ENCODE assay signal across 12 mouse cellular contexts in genomic region chr3:154570029-154570575, GRCm38 (mm10). TPM values are rescaled to one million over a fixed set of nuclear protein-coding genes. Genes with fewer than 3 reads are reported as not detected.
DNase-seq lines count a peak whose midpoint lies in the region; ATAC-seq and TF ChIP-seq lines count a peak whose summit lies in the region.
"Had no signal": no experiment of that assay in that cellular context is flagged by ENCODE, and none has a peak within 500 bp of the region (broad histone marks: within the 10 kb centered on the region; RNA-seq: fewer than 3 reads in every experiment).

No protein-coding gene starts in this region.

- peaks cover 9% of the 10 kb centered on the region; the same call in 1 of the 2 replicates for H3K27me3 ChIP-seq in heart, embryonic 12.5 days (replicated peaks)
- H3K27me3 ChIP-seq in midbrain, embryonic 12.5 days: peaks cover 14% of the 10 kb centered on the region; the same call in 1 of the 2 replicates
- H3K27me3 ChIP-seq in midbrain, postnatal 0 days (ENCODE audit: insufficient read depth, low read length): 0 out of 2 replicates have a peak, but pooled peaks cover 8% of the 10 kb centered on the region
- no peaks in the 10 kb centered on the region; the same call in 1 of the 2 replicates for H3K27me3 ChIP-seq in hindbrain, postnatal 0 days (ENCODE audit: insufficient read depth, low read length)

- H3K9me3 ChIP-seq in heart, embryonic 12.5 days (replicated peaks): no peaks in the 10 kb centered on the region
- no peaks in the 10 kb centered on the region for H3K9me3 ChIP-seq in midbrain, embryonic 12.5 days
- H3K9me3 ChIP-seq in midbrain, postnatal 0 days (ENCODE audit: low read length): no peaks in the 10 kb centered on the region
- no peaks in the 10 kb centered on the region for H3K9me3 ChIP-seq in hindbrain, postnatal 0 days (ENCODE audit: low read length)
- H3K9me3 ChIP-seq: embryonic facial prominence, embryonic 12.5 days had no signal

- H3K4me1 ChIP-seq in heart, embryonic 12.5 days (replicated peaks): peaks cover 5% of the 10 kb centered on the region
- H3K4me1 ChIP-seq in midbrain, embryonic 12.5 days: peaks cover 15% of the 10 kb centered on the region
- H3K4me1 ChIP-seq in midbrain, postnatal 0 days (ENCODE audit: insufficient read depth, low read length): no peaks in the 10 kb centered on the region
- H3K4me1 ChIP-seq in hindbrain, postnatal 0 days (ENCODE audit: insufficient read depth, low read length): no peaks in the 10 kb centered on the region
- H3K4me1 ChIP-seq: embryonic facial prominence, embryonic 12.5 days had no signal

- H3K4me3 ChIP-seq in heart, embryonic 12.5 days: no peak overlapping the region
- no peak overlapping the region for H3K4me3 ChIP-seq in midbrain, embryonic 12.5 days
- no peak overlapping the region for H3K4me3 ChIP-seq in midbrain, postnatal 0 days (ENCODE audit: low read depth, low read length)
- no peak overlapping the region; the same call in 1 of the 2 replicates for H3K4me3 ChIP-seq in hindbrain, postnatal 0 days (ENCODE audit: low read length)
- H3K4me3 ChIP-seq in left cerebral cortex, adult 2 months: no peak overlapping the region

- no peak overlapping the region for H3K27ac ChIP-seq in heart, embryonic 12.5 days (ENCODE audit: poor library complexity, severe bottlenecking)
- H3K27ac ChIP-seq in midbrain, embryonic 12.5 days (replicated peaks): no peak overlapping the region
- H3K27ac ChIP-seq in midbrain, postnatal 0 days (ENCODE audit: low read depth, low read length): no peak overlapping the region
- no peak overlapping the region for H3K27ac ChIP-seq in hindbrain, postnatal 0 days
- no peak overlapping the region for H3K27ac ChIP-seq in left cerebral cortex, adult 2 months

- ATAC-seq in heart, embryonic 12.5 days (ENCODE audit: insufficient number of reproducible peaks, low FRiP score): no peak
- no peak for ATAC-seq in midbrain, embryonic 12.5 days (ENCODE audit: low FRiP score, low read depth)
- no peak for ATAC-seq in midbrain, postnatal 0 days (ENCODE audit: low FRiP score)
- no peak for ATAC-seq in hindbrain, postnatal 0 days

- H3K9ac ChIP-seq in heart, embryonic 12.5 days: no peak overlapping the region
- no peak overlapping the region for H3K9ac ChIP-seq in midbrain, embryonic 12.5 days (replicated peaks)
- no peak overlapping the region for H3K9ac ChIP-seq in midbrain, postnatal 0 days (replicated peaks; ENCODE audit: low read length, poor library complexity, severe bottlenecking)
- no peak overlapping the region for H3K9ac ChIP-seq in hindbrain, postnatal 0 days (replicated peaks; ENCODE audit: low read length)

- 53% methylated on average over 14 of the region's 14 CpGs for WGBS in heart, embryonic 12.5 days
- WGBS in midbrain, embryonic 12.5 days: 25% methylated on average over 14 of the region's 14 CpGs
- 23% methylated on average over 14 of the region's 14 CpGs for WGBS in midbrain, postnatal 0 days
- WGBS in hindbrain, postnatal 0 days: 26% methylated on average over 14 of the region's 14 CpGs

- no peak for TF ChIP-seq CTCF in midbrain, postnatal 0 days (IDR thresholded peaks at IDR 0.05)
- no peak for TF ChIP-seq CTCF in hindbrain, postnatal 0 days (IDR thresholded peaks at IDR 0.05; ENCODE audit: low read depth)
- TF ChIP-seq CTCF in left cerebral cortex, adult 2 months (IDR thresholded peaks at IDR 0.05): no peak

- H3K4me2 ChIP-seq in heart, embryonic 12.5 days: peak overlapping the region; percentile 14; the same call in 1 of the 2 replicates
- H3K4me2 ChIP-seq in midbrain, embryonic 12.5 days (replicated peaks): peak overlapping the region; percentile 29
- no peak overlapping the region for H3K4me2 ChIP-seq in midbrain, postnatal 0 days (ENCODE audit: low read depth, low read length, poor library complexity, severe bottlenecking)
- H3K4me2 ChIP-seq in hindbrain, postnatal 0 days (ENCODE audit: low read depth, low read length): peak overlapping the region; percentile 54

- intact Hi-C loops in left cerebral cortex, adult 2 months (cut with DNase I): loop anchor here (5.0 kb wide), 1 partner anchor 608 kb away; no protein-coding TSS in a partner anchor

- no peak for DNase-seq in heart, adult 9 months (ENCODE audit: low spot score in 2 of 2)
- no peak for DNase-seq in midbrain, postnatal 0 days (ENCODE audit: low spot score)
- no peak for DNase-seq in hindbrain, postnatal 0 days (ENCODE audit: low spot score)
- DNase-seq in left cerebral cortex, adult 2 months (ENCODE audit: extremely low spot score in 1 of 2, low spot score in 2 of 2): no peak
- no peak for DNase-seq in urinary bladder, postnatal 36 days (ENCODE audit: low spot score in 2 of 2)
- DNase-seq in urinary bladder, adult 18-20 months (ENCODE audit: low spot score in 2 of 2): no peak
- DNase-seq: cerebellum, adult 11-12 months; kidney, adult 11 months; layer of hippocampus, adult 9-11 months had no signal

- no peaks in the 10 kb centered on the region for H3K36me3 ChIP-seq in heart, embryonic 12.5 days
- no peaks in the 10 kb centered on the region for H3K36me3 ChIP-seq in midbrain, embryonic 12.5 days
- H3K36me3 ChIP-seq in midbrain, postnatal 0 days (ENCODE audit: insufficient read depth, low read length): no peaks in the 10 kb centered on the region
- H3K36me3 ChIP-seq in hindbrain, postnatal 0 days (ENCODE audit: insufficient read depth, low read length): no peaks in the 10 kb centered on the region
- H3K36me3 ChIP-seq: embryonic facial prominence, embryonic 12.5 days had no signal

RNA-seq across cellular contexts. Expression of gene Cryz, which starts 26.4 kb away (rescaled TPM):
- 10.5 and 12.1 TPM in 2 replicates for polyA plus RNA-seq in heart, embryonic 12.5 days (2016; fragmentation: Nextera tagmentation; extraction: Ambion mirVana)
- polyA plus RNA-seq in midbrain, embryonic 12.5 days (2016; fragmentation: Nextera tagmentation; extraction: Ambion mirVana): 15.1 and 17.4 TPM in 2 replicates
- 12.0 and 12.6 TPM in 2 replicates for total RNA-seq in midbrain, postnatal 0 days (2014; rRNA removed)
- 12.3 and 13.9 TPM in 2 replicates for polyA plus RNA-seq in midbrain, postnatal 0 days (2015; fragmentation: Nextera tagmentation; extraction: Ambion mirVana)
- total RNA-seq in hindbrain, postnatal 0 days (2014; rRNA removed): 12.2 and 17.0 TPM in 2 replicates
- 14.7 and 15.9 TPM in 2 replicates for polyA plus RNA-seq in hindbrain, postnatal 0 days (2015; fragmentation: Nextera tagmentation; extraction: Ambion mirVana)
- total RNA-seq in left cerebral cortex, adult 2 months (2021): 10 to 100 TPM; 15.5 to 21.8 TPM

RNA-seq across cellular contexts. Expression of gene Tyw3, which starts 26.8 kb away (rescaled TPM):
- 7.8 and 9.0 TPM in 2 replicates for polyA plus RNA-seq in heart, embryonic 12.5 days (2016; fragmentation: Nextera tagmentation; extraction: Ambion mirVana)
- 15.3 and 17.1 TPM in 2 replicates for polyA plus RNA-seq in midbrain, embryonic 12.5 days (2016; fragmentation: Nextera tagmentation; extraction: Ambion mirVana)
- 6.3 and 10.2 TPM in 2 replicates for total RNA-seq in midbrain, postnatal 0 days (2014; rRNA removed)
- 9.9 and 10.7 TPM in 2 replicates for polyA plus RNA-seq in midbrain, postnatal 0 days (2015; fragmentation: Nextera tagmentation; extraction: Ambion mirVana)
- 21.4 and 40.7 TPM in 2 replicates for total RNA-seq in hindbrain, postnatal 0 days (2014; rRNA removed)
- 8.1 and 10.8 TPM in 2 replicates for polyA plus RNA-seq in hindbrain, postnatal 0 days (2015; fragmentation: Nextera tagmentation; extraction: Ambion mirVana)
- 10 to 100 TPM; 13.0 to 16.9 TPM for total RNA-seq in left cerebral cortex, adult 2 months (2021)
